Mouse (Mus musculus) ES-E14 (cell line): Measurements from ENCODE around the gene Retsat.

Experiments used
- HCFC1 ChIP-seq: IDR thresholded peaks from 2 replicates; pipeline ENCODE4 v1.6.1; 2012; ENCODE audit warnings: low read length, inconsistent platforms, borderline replicate concordance; ENCODE audit not compliant: insufficient read depth
- MAFK ChIP-seq: IDR thresholded peaks from 2 replicates; pipeline ENCODE4 v1.6.1; 2014; ENCODE audit warnings: mild to moderate bottlenecking, low read depth, low read length, inconsistent platforms; ENCODE audit not compliant: insufficient read depth

DNA sequence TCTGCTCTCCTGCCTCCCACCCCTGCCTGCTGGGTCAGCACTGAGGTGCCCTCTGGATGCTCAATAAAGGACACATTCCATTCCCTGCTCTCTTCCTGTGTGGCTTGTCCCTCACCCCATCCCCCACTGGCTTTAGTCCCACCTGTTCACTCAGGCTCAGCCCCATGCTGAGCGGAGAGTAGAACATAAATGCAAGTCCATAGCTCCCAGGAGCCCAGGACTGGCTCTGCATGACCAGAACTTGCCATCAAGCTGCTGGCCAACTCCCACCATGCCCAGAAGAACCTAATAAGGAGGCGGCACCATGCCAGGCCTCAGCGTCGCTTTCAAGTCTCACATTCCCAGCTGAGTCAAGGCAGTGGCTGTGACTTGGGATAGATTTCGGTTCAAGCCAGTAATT lies 35.4 kb upstream of the Retsat start:
- no peak for TF ChIP-seq MAFK
- TF ChIP-seq HCFC1 = no peak
